Mouse (Mus musculus) MEL (cell line): Measurements from ENCODE around the gene Nat9. TPM values are rescaled to one million over a fixed set of nuclear protein-coding genes. Genes with fewer than 3 reads are reported as not detected.

Experiments used
- DNase-seq: peaks from one replicate; pipeline ENCODE4 v3.0.0; 2011; ENCODE audit warnings: low read depth, low spot score
- H3K27ac ChIP-seq: 2 replicates; pipeline ENCODE4 v1.5.1; 2012; ENCODE audit warnings: low read depth, mild to moderate bottlenecking, control low read depth, low read length, moderate library complexity; ENCODE audit not compliant: control insufficient read depth
- H3K27me3 ChIP-seq, 2 experiments: fragments of 150-350 bp in 1 of 2; sonication (generic) in 1 of 2; 2 replicates each; pipeline ENCODE4 v1.6.1; 2012; ENCODE audit warnings: low read length in 2 of 2, mild to moderate bottlenecking in 2 of 2, improper control_type of control experiment in 1 of 2, moderate library complexity in 1 of 2; ENCODE audit not compliant: insufficient read depth in 2 of 2, control insufficient read depth in 1 of 2
- H3K36me3 ChIP-seq, 2 experiments: 2 replicates each; pipeline ENCODE4 v1.6.1; 2012 to 2014; ENCODE audit warnings: low read length in 2 of 2, improper control_type of control experiment in 1 of 2, inconsistent platforms in 1 of 2, mild to moderate bottlenecking in 1 of 2; ENCODE audit not compliant: insufficient read depth in 2 of 2, control insufficient read depth in 1 of 2
- H3K4me1 ChIP-seq, 2 experiments: fragments of 150-350 bp in 1 of 2; sonication (generic) in 1 of 2; 2 replicates each; pipeline ENCODE4 v1.6.1; 2012; ENCODE audit warnings: low read length in 2 of 2, improper control_type of control experiment in 1 of 2, mild to moderate bottlenecking in 1 of 2; ENCODE audit not compliant: insufficient read depth in 2 of 2, control insufficient read depth in 1 of 2
- H3K4me3 ChIP-seq, 2 experiments: fragments of 150-350 bp in 1 of 2; sonication (generic) in 1 of 2; 2 replicates each; pipeline ENCODE4 v1.5.1; 2012; ENCODE audit warnings: low read depth in 2 of 2, low read length in 2 of 2, mild to moderate bottlenecking in 2 of 2, moderate library complexity in 2 of 2, control low read depth in 1 of 2, improper control_type of control experiment in 1 of 2; ENCODE audit not compliant: control insufficient read depth in 1 of 2, insufficient read depth in 1 of 2
- H3K79me2 ChIP-seq: 2 replicates; pipeline ENCODE4 v1.6.1; 2012; ENCODE audit warnings: mild to moderate bottlenecking, low read length, moderate library complexity; ENCODE audit not compliant: control insufficient read depth, poor library complexity, insufficient read depth
- H3K9ac ChIP-seq: 2 replicates; pipeline ENCODE4 v1.6.1; 2012; ENCODE audit warnings: low read depth, mild to moderate bottlenecking, control low read depth, low read length, moderate library complexity; ENCODE audit not compliant: control insufficient read depth, poor library complexity, severe bottlenecking
- H3K9me3 ChIP-seq: fragments of 150-350 bp; sonication (generic); replicated peaks from 2 replicates; pipeline ENCODE4 v1.6.1; 2012; ENCODE audit warnings: mild to moderate bottlenecking, low read length, improper control_type of control experiment, moderate library complexity; ENCODE audit not compliant: insufficient read depth
- BHLHE40 ChIP-seq: IDR thresholded peaks from 2 replicates; pipeline ENCODE4 v1.6.1; 2012; ENCODE audit warnings: low read depth, mild to moderate bottlenecking, inconsistent platforms, low read length, improper control_type of control experiment, borderline replicate concordance
- CHD2 ChIP-seq: IDR thresholded peaks from 2 replicates; pipeline ENCODE4 v1.6.1; 2011; ENCODE audit warnings: low read length, improper control_type of control experiment
- CTCF ChIP-seq, 3 experiments: IDR thresholded peaks in 2 of 3; conservative IDR thresholded peaks in 1 of 3; 2 replicates each; pipeline ENCODE4 v1.5.1; 2011 to 2012; ENCODE audit warnings: low read length in 3 of 3, low read depth in 2 of 3, mild to moderate bottlenecking in 2 of 3, improper control_type of control experiment in 1 of 3, inconsistent platforms in 1 of 3, mixed read lengths in 1 of 3, moderate library complexity in 1 of 3; ENCODE audit not compliant: control insufficient read depth in 1 of 3, insufficient read depth in 1 of 3, poor library complexity in 1 of 3, severe bottlenecking in 1 of 3
- E2F4 ChIP-seq: IDR thresholded peaks from 2 replicates; pipeline ENCODE4 v1.6.1; 2011; ENCODE audit warnings: low read depth, low read length, improper control_type of control experiment, borderline replicate concordance
- EP300 ChIP-seq, 2 experiments: IDR thresholded peaks; 2 replicates each; pipeline ENCODE4 v1.6.1; 2011; ENCODE audit warnings: improper control_type of control experiment in 2 of 2, low read length in 2 of 2, low read depth in 1 of 2, mild to moderate bottlenecking in 1 of 2
- ETS1 ChIP-seq: IDR thresholded peaks from 2 replicates; pipeline ENCODE4 v1.6.1; 2012; ENCODE audit warnings: low read depth, mild to moderate bottlenecking, inconsistent platforms, low read length, improper control_type of control experiment, moderate library complexity
- GABPA ChIP-seq: IDR thresholded peaks from 2 replicates; pipeline ENCODE4 v1.6.1; 2012; ENCODE audit warnings: low read depth, mild to moderate bottlenecking, inconsistent platforms, low read length, improper control_type of control experiment, moderate library complexity
- GATA1 ChIP-seq: IDR thresholded peaks from 2 replicates; pipeline ENCODE4 v1.6.1; 2011; ENCODE audit warnings: low read depth, low read length, improper control_type of control experiment
- HCFC1 ChIP-seq: IDR thresholded peaks from 2 replicates; pipeline ENCODE4 v1.6.1; 2012; ENCODE audit warnings: low read depth, mild to moderate bottlenecking, inconsistent platforms, low read length, improper control_type of control experiment, moderate library complexity
- JUND ChIP-seq: IDR thresholded peaks from 2 replicates; pipeline ENCODE4 v1.6.1; 2011; ENCODE audit warnings: low read depth, mild to moderate bottlenecking, improper control_type of control experiment, low read length
- KAT2A ChIP-seq: conservative IDR thresholded peaks from 2 replicates; pipeline ENCODE4 v1.6.1; 2012; ENCODE audit warnings: low read depth, low read length, improper control_type of control experiment, inconsistent platforms
- MAFK ChIP-seq: IDR thresholded peaks from 2 replicates; pipeline ENCODE4 v1.6.1; 2011; ENCODE audit warnings: low read depth, mild to moderate bottlenecking, low read length, improper control_type of control experiment, borderline replicate concordance
- MAX ChIP-seq: IDR thresholded peaks from 2 replicates; pipeline ENCODE4 v1.6.1; 2011; ENCODE audit warnings: low read length, improper control_type of control experiment
- MAZ ChIP-seq: IDR thresholded peaks from 2 replicates; pipeline ENCODE4 v1.6.1; 2012; ENCODE audit warnings: low read depth, mild to moderate bottlenecking, inconsistent platforms, low read length, improper control_type of control experiment
- MEF2A ChIP-seq: IDR thresholded peaks from 2 replicates; pipeline ENCODE4 v1.6.1; 2014; ENCODE audit warnings: low read depth, mild to moderate bottlenecking, inconsistent platforms, low read length, improper control_type of control experiment; ENCODE audit not compliant: poor library complexity, insufficient replicate concordance, severe bottlenecking; ENCODE audit errors: extremely low read depth
- MXI1 ChIP-seq: IDR thresholded peaks from 2 replicates; pipeline ENCODE4 v1.6.1; 2011; ENCODE audit warnings: mild to moderate bottlenecking, low read depth, low read length, improper control_type of control experiment
- MYB ChIP-seq: IDR thresholded peaks from 2 replicates; pipeline ENCODE4 v1.6.1; 2011; ENCODE audit warnings: mild to moderate bottlenecking, low read depth, low read length, improper control_type of control experiment
- NRF1 ChIP-seq: IDR thresholded peaks from 2 replicates; pipeline ENCODE4 v1.6.1; 2014; ENCODE audit warnings: low read depth, mild to moderate bottlenecking, inconsistent platforms, low read length, improper control_type of control experiment, moderate library complexity; ENCODE audit not compliant: poor library complexity, insufficient read depth, severe bottlenecking
- POLR2A ChIP-seq, 2 experiments: IDR thresholded peaks; 2 replicates each; pipeline ENCODE4 v1.6.1; 2011 to 2012; ENCODE audit warnings: low read length in 2 of 2, mild to moderate bottlenecking in 2 of 2, control low read depth in 1 of 2, improper control_type of control experiment in 1 of 2, low read depth in 1 of 2, moderate library complexity in 1 of 2; ENCODE audit not compliant: control insufficient read depth in 1 of 2, insufficient read depth in 1 of 2, poor library complexity in 1 of 2
- POLR2AphosphoS2 ChIP-seq: IDR thresholded peaks from 2 replicates; pipeline ENCODE4 v1.6.1; 2011; ENCODE audit warnings: low read length, improper control_type of control experiment
- RAD21 ChIP-seq: IDR thresholded peaks from 2 replicates; pipeline ENCODE4 v1.6.1; 2011; ENCODE audit warnings: mild to moderate bottlenecking, low read depth, low read length, improper control_type of control experiment
- SIN3A ChIP-seq: IDR thresholded peaks from 2 replicates; pipeline ENCODE4 v1.6.1; 2012; ENCODE audit warnings: low read length, improper control_type of control experiment, inconsistent platforms
- SMC3 ChIP-seq: IDR thresholded peaks from 2 replicates; pipeline ENCODE4 v1.6.1; 2011; ENCODE audit warnings: low read depth, low read length, improper control_type of control experiment
- TAL1 ChIP-seq: IDR thresholded peaks from 2 replicates; pipeline ENCODE4 v1.6.1; 2012; ENCODE audit warnings: mild to moderate bottlenecking, inconsistent platforms, low read length, moderate library complexity, mixed read lengths
- TBP ChIP-seq: IDR thresholded peaks from 2 replicates; pipeline ENCODE4 v1.8.0; 2011; ENCODE audit warnings: low read depth, low read length, improper control_type of control experiment
- TCF12 ChIP-seq: IDR thresholded peaks from 2 replicates; pipeline ENCODE4 v1.6.1; 2014; ENCODE audit warnings: low read depth, mild to moderate bottlenecking, inconsistent platforms, low read length, improper control_type of control experiment, moderate library complexity
- UBTF ChIP-seq: IDR thresholded peaks from 2 replicates; pipeline ENCODE4 v1.6.1; 2012; ENCODE audit warnings: low read depth, mild to moderate bottlenecking, inconsistent platforms, low read length, improper control_type of control experiment, moderate library complexity, borderline replicate concordance; ENCODE audit not compliant: insufficient read depth
- USF2 ChIP-seq, 2 experiments: IDR thresholded peaks; 2 replicates each; pipeline ENCODE4 v1.6.1; 2011 to 2012; ENCODE audit warnings: improper control_type of control experiment in 2 of 2, low read length in 2 of 2, borderline replicate concordance in 1 of 2, inconsistent platforms in 1 of 2, low read depth in 1 of 2, mild to moderate bottlenecking in 1 of 2; ENCODE audit not compliant: insufficient read depth in 1 of 2
- ZC3H11A ChIP-seq: IDR thresholded peaks from 2 replicates; pipeline ENCODE4 v1.6.1; 2012; ENCODE audit warnings: low read depth, mild to moderate bottlenecking, inconsistent platforms, low read length, improper control_type of control experiment
- polyA plus RNA-seq, 2 experiments: library from polyadenylated mRNA; stranded (reverse) in 1 of 2; unstranded in 1 of 2; fragments of >175 nt in 1 of 2; fragments of >200 nt in 1 of 2; gene quantifications; 2 replicates each; pipeline versions ENCODE4 v1.2.1 to v1.2.4; 2012; ENCODE audit warnings: low replicate concordance in 2 of 2, low read depth in 1 of 2; ENCODE audit not compliant: insufficient read length in 2 of 2, insufficient read depth in 1 of 2, missing spikeins in 1 of 2
- total RNA-seq: library from RNA; depleted of rRNA; stranded (reverse); fragments of 300-350 nt; gene quantifications from 2 replicates; pipeline ENCODE4 v1.2.3, GENCODE M21; 2012

The Nat9 gene
- total and polyA plus RNA-seq, 3 experiments, result 46.1 to 92.4 TPM; not detected in 1

DNA sequence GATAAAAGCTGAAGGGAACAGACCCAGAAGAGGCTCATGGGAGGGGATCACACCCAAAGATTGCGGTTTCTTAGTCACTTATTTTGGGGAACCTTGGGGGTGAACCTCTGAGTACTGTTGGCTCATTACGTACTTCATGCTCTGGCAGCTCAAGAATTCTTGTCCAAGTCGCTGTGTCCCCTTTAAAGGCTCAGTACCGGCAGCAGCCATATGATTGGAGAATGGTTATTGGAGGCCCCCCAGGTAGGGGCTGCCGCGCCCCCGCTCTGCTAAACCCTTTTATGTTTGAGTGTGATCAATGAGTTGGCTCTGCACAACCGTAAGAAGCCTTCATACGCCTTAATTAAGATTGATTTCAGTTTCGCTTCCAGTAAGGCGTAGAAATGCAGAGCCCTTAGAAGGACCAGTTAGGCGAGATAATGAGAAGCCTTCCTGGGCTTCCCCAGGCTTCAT lies 11.3 kb upstream of the Nat9 start (continued):
- TF ChIP-seq MAZ (peak; percentile 97), GABPA (0 out of 2 replicates have a peak, but pooled peaks have one; percentile 23), TAL1 (no peak), JUND (peak; percentile 92), UBTF (no peak; the same call in 1 of the 2 replicates), KAT2A (no peak), NRF1 (no peak), CHD2 (no peak), TBP (peak; percentile 94), ZC3H11A (no peak; the same call in 1 of the 2 replicates), MXI1 (peak; percentile 75), MEF2A (0 out of 2 replicates have a peak, but pooled peaks have one; percentile 39), POLR2A (IDR thresholded peaks at IDR 0.05; ENCODE audit: control insufficient read depth in 1 of 2, insufficient read depth in 1 of 2, low read depth in 1 of 2, low read length in 2 of 2, poor library complexity in 1 of 2) (peak in 1 of 2 experiments; percentile 57; a peak in 2 of 4 replicates), E2F4 (no peak), MAFK (peak; percentile 59; the same call in 1 of the 2 replicates), USF2 (IDR thresholded peaks at IDR 0.05; ENCODE audit: borderline replicate concordance in 1 of 2, insufficient read depth in 1 of 2, low read depth in 1 of 2, low read length in 2 of 2) (no peak)
- TF ChIP-seq, all 39 proteins: peak for 25

DNA sequence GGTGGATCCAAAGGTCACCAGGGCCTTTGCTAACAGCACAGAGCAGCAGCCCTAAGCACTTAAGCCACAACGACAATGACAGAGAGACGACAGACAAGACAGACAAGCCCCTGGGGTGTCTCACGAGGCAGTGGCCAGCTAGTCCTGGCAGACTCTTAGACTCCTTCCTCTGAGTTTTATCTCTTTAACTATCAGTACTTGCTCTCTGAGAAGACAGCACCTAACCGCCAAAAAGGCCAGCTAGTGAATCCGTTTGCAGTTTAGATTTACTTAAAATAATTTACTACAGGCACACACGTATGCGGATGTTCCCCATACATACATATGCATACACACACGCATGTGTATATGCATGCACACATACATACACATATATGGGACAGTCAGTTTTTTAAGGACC lies 9.9 kb upstream of the Nat9 start:
- Histone ChIP-seq H3K9me3 (no peaks in the 10 kb centered on the region), H3K4me3 (no peak overlapping the region), H3K27me3 (no peaks in the 10 kb centered on the region), H3K79me2 (peaks cover 12% of the 10 kb centered on the region; the same call in 1 of the 2 replicates), H3K27ac (peak overlapping the region; percentile 87), H3K9ac (peak overlapping the region; percentile 49), H3K36me3 (peaks cover 4 to 55% of the 10 kb centered on the region in 2 experiments), H3K4me1 (peaks cover 45 to 54% of the 10 kb centered on the region in 2 experiments)
- TF ChIP-seq POLR2A (IDR thresholded peaks at IDR 0.05; ENCODE audit: control insufficient read depth in 1 of 2, insufficient read depth in 1 of 2, low read depth in 1 of 2, low read length in 2 of 2, poor library complexity in 1 of 2) (peak in 1 of 2 experiments; percentile 30; a peak in 1 of 4 replicates), MEF2A (no peak), MAX (0 out of 2 replicates have a peak, but pooled peaks have one; percentile 5), EP300 (IDR thresholded peaks at IDR 0.05; ENCODE audit: low read depth in 1 of 2, low read length in 2 of 2) (peak; percentile 53 to 67), MYB (peak; percentile 59; the same call in 1 of the 2 replicates), SMC3 (no peak), CTCF (IDR thresholded peaks at IDR 0.05 in 2 of 3, conservative IDR thresholded peaks at IDR 0.05 in 1 of 3; ENCODE audit: control insufficient read depth in 1 of 3, insufficient read depth in 1 of 3, low read depth in 2 of 3, low read length in 3 of 3, poor library complexity in 1 of 3, severe bottlenecking in 1 of 3) (no peak), HCFC1 (no peak), KAT2A (no peak), RAD21 (no peak), SIN3A (peak; percentile 16; the same call in 1 of the 2 replicates), TCF12 (no peak), MAZ (no peak), ETS1 (peak; percentile 68), POLR2AphosphoS2 (no peak), GATA1 (peak; percentile 42; the same call in 1 of the 2 replicates), ZC3H11A (no peak), MXI1 (peak; percentile 37; the same call in 1 of the 2 replicates), BHLHE40 (no peak)
- peak; percentile 51 for DNase-seq
